Mouse (Mus musculus) lung, embryonic 14.5 days (tissue): ENCODE measurements around the gene Icam4. TPM values are rescaled to one million over a fixed set of nuclear protein-coding genes. Genes with fewer than 3 reads are reported as not detected.
"Not testable (repeated sequence)": the region's sequence is repeated elsewhere in the genome, so short reads cannot be mapped to it uniquely, and the experiment has no call there.

Experiments
- ATAC-seq: fragments of 200-750 bp; cut with Nextera tagmentation; 2 replicates; pipeline ENCODE4 v1.8.0; 2017; ENCODE audit warnings: mild to moderate bottlenecking, moderate TSS enrichment, moderate library complexity; ENCODE audit not compliant: insufficient read depth
- DNase-seq: peaks from one replicate; pipeline ENCODE4 v3.0.0-alpha.2; 2015
- H3K27ac ChIP-seq: fragments of 300-500 bp; sonication (generic); 2 replicates; pipeline ENCODE4 v1.5.1; 2014; ENCODE audit warnings: low read depth, mild to moderate bottlenecking, moderate library complexity
- H3K27me3 ChIP-seq: fragments of 300-500 bp; sonication (generic); 2 replicates; pipeline ENCODE4 v1.6.1; 2014; ENCODE audit warnings: low read length, control low read depth; ENCODE audit not compliant: insufficient read depth
- H3K36me3 ChIP-seq: fragments of 300-500 bp; sonication (generic); 2 replicates; pipeline ENCODE4 v1.6.1; 2014; ENCODE audit warnings: control low read depth; ENCODE audit not compliant: insufficient read depth
- H3K4me1 ChIP-seq: fragments of 300-500 bp; sonication (generic); 2 replicates; pipeline ENCODE4 v1.6.1; 2014; ENCODE audit warnings: antibody characterized with exemption, control low read depth; ENCODE audit not compliant: insufficient read depth
- H3K4me2 ChIP-seq: fragments of 300-500 bp; sonication (generic); 2 replicates; pipeline ENCODE4 v1.6.1; 2014; ENCODE audit warnings: mild to moderate bottlenecking
- H3K4me3 ChIP-seq: fragments of 300-500 bp; sonication (generic); 2 replicates; pipeline ENCODE4 v1.5.1; 2014; ENCODE audit warnings: low read depth, low read length
- H3K9ac ChIP-seq: fragments of 300-500 bp; sonication (generic); 2 replicates; pipeline ENCODE4 v1.6.1; 2014
- H3K9me3 ChIP-seq: fragments of 300-500 bp; sonication (generic); 2 replicates; pipeline ENCODE4 v1.6.1; 2016; ENCODE audit warnings: low read depth, low read length, control low read depth
- CTCF ChIP-seq: IDR thresholded peaks from 2 replicates; pipeline ENCODE4 v1.5.1; 2016; ENCODE audit warnings: antibody characterized with exemption, low read depth
- WGBS: fragments of 180-500 bp; shearing (Covaris S2); extraction: QIAGEN DNeasy Blood & Tissue Kit; methylation state at CpG from one replicate; pipeline ENCODE4 v1.1.7; 2014; 5-methylcytosine and 5-hydroxymethylcytosine counted together
- polyA plus RNA-seq: library from polyadenylated mRNA; unstranded; fragments of >200 nt; fragmentation: Nextera tagmentation; extraction: Ambion mirVana; gene quantifications from 2 replicates; pipeline ENCODE4 v1.2.1, GENCODE M21; 2014

Gene Icam4
- polyA plus RNA-seq, 1 experiment from 2014 or later: 1.5 TPM

DNA sequence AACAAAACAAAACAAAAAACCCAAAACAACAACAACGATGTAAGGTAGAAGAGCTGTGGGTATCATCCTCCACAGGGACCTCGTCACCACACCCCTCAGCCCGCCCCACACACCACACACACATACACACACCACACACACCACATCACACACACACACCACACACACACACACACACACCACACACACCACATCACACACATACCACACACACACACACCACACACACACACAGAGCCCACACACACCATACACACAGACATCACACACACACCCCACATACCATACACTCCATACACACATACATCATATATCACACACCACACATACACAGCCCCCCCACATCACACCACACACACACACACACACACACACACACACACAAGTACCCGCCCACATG, 37.6 kb upstream of the Icam4 start:
- H3K4me1 ChIP-seq: peaks cover 4% of the 10 kb centered on the region
- H3K9ac ChIP-seq: no peak overlapping the region
- H3K36me3 ChIP-seq: no peaks in the 10 kb centered on the region
- no peak overlapping the region; the same call in 1 of the 2 replicates for H3K27ac ChIP-seq
- 77% methylated on average over 4 of the region's 4 CpGs for WGBS
- DNase-seq (no peak), ATAC-seq (no peak)
- H3K4me3 ChIP-seq: no peak overlapping the region
- no peak overlapping the region for H3K4me2 ChIP-seq
- no peak for TF ChIP-seq CTCF
- no peaks in the 10 kb centered on the region for H3K27me3 ChIP-seq
- H3K9me3 ChIP-seq: no peaks in the 10 kb centered on the region

DNA sequence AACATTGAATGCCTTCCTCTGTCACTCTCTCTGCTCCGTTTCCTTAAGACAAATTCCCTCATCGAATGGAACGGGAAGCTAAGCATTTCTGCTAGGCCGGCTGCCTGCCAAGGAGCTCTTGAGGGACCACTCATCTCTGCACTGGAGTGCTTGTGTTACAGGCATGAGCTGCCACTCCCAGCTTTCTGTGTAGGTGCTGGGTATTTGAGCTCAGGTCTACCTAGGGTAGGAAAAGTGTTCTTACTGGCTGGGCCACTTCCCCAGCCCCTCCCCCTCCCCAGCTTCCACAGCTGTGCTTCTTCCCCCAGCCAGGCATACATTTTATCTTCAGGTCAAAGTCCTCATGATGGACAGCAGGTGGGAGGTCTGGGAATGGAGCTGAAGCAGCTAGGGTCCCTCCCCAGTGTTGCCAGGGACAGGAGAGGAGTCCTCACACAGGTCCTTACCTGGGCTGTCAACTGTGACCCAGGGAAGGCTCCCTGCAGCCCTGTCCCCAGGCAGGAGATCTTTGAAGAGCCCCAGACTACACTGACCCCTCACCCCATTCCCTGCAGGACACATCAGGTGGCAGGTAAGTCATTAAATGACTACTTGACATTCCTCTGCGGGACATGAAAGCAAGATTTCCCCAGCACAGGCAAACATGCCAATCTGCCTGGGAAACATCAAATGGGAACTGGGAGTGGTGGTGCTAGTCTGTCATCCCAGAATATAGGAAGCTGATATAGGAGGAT, 35.8 kb upstream of the Icam4 start:
- peaks cover 3% of the 10 kb centered on the region; the same call in 1 of the 2 replicates for H3K4me1 ChIP-seq
- H3K27me3 ChIP-seq: no peaks in the 10 kb centered on the region
- peak; percentile 86 for DNase-seq
- no peaks in the 10 kb centered on the region for H3K9me3 ChIP-seq
- H3K4me2 ChIP-seq: 0 out of 2 replicates have a peak overlapping the region, but pooled peaks have one; percentile 24
- peak; percentile 87 for ATAC-seq
- no peak overlapping the region for H3K9ac ChIP-seq
- no peaks in the 10 kb centered on the region for H3K36me3 ChIP-seq
- no peak for TF ChIP-seq CTCF
- H3K27ac ChIP-seq: peak overlapping the region; percentile 68; the same call in 1 of the 2 replicates
- H3K4me3 ChIP-seq: no peak overlapping the region
- 31% methylated on average over 5 of the region's 5 CpGs for WGBS

DNA sequence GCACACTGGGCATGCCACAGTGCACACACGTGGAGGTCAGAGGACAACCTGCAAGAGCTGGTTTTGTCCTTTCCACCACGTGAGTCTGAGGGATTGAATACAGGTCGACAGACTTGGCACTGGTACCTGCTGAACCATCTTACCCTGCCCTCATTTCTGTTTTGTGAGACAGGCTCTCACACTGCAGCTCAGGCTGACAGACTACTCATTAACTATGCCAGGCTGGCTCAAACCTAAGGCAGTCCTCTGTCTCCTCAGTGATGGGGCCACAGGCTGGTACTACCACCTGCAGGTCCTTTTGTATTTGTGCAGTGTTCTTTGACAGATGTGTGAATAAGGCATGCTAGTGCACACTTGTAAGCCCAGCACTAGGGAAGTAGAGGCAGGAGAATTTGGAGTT, 34.1 kb upstream of the Icam4 start:
- WGBS: 67% methylated on average over 3 of the region's 3 CpGs
- ATAC-seq: no peak
- peak; percentile 24; the same call in 1 of the 2 replicates for TF ChIP-seq CTCF

DNA sequence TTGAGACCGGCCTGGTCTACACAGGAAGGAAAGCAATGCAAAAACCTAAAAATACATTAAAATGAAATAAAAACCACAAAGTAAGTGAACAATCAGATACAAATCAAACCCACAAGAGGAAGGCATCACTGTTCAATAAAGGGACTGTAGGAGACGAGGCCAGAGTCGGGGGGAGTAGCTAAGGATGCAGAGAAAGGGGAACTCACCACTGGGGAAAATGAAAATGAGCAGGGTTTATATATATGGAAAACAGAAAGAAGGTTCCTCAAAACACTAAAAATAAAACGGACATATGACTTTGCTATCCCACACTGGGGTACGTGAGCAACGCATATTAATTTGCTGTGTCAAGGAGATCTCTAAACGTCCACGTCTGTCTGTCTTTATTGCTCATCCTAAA, 32.1 kb upstream of the Icam4 start:
- Histone ChIP-seq H3K4me2 (no peak overlapping the region), H3K27me3 (no peaks in the 10 kb centered on the region), H3K9ac (no peak overlapping the region), H3K27ac (no peak overlapping the region), H3K4me1 (peaks cover 3% of the 10 kb centered on the region; the same call in 1 of the 2 replicates), H3K9me3 (no peaks in the 10 kb centered on the region), H3K4me3 (no peak overlapping the region), H3K36me3 (no peaks in the 10 kb centered on the region)
- WGBS: 82% methylated on average over 8 of the region's 8 CpGs
- no peak for DNase-seq
- no peak for ATAC-seq
- no peak for TF ChIP-seq CTCF

More for the DNA sequence above, 34.1 kb upstream of the Icam4 start:
- Histone ChIP-seq H3K4me3 (no peak overlapping the region), H3K27ac (no peak overlapping the region), H3K36me3 (no peaks in the 10 kb centered on the region), H3K4me2 (no peak overlapping the region), H3K9me3 (no peaks in the 10 kb centered on the region), H3K4me1 (peaks cover 3% of the 10 kb centered on the region; the same call in 1 of the 2 replicates), H3K9ac (no peak overlapping the region), H3K27me3 (no peaks in the 10 kb centered on the region)
- DNase-seq: no peak

DNA sequence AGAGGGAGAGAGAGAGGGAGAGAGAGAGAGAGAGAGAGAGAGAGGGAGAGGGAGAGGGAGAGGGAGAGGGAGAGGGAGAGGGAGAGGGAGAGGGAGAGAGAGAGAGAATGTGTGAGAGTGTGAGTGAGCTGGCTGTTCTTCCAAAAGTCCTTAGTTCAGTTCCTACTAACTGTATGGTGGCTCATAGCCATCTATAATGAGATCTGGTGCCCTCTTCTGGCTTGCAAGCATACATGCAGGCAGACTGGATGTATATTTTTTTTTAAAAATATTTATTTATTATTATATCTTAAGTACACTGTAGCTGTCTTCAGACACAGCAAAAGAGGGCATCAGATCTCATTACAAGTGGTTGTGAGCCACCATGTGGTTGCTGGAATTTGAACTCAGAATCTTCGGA, 30.8 kb upstream of the Icam4 start:
- 50% methylated on average over 1 of the region's 1 CpGs for WGBS
- H3K4me2 ChIP-seq, H3K4me3 ChIP-seq, H3K4me1 ChIP-seq, H3K9me3 ChIP-seq, H3K27me3 ChIP-seq, H3K36me3 ChIP-seq, H3K27ac ChIP-seq, ATAC-seq, H3K9ac ChIP-seq: not testable (repeated sequence)
- TF ChIP-seq CTCF: peak; percentile 70
- DNase-seq: peak; percentile 77

DNA sequence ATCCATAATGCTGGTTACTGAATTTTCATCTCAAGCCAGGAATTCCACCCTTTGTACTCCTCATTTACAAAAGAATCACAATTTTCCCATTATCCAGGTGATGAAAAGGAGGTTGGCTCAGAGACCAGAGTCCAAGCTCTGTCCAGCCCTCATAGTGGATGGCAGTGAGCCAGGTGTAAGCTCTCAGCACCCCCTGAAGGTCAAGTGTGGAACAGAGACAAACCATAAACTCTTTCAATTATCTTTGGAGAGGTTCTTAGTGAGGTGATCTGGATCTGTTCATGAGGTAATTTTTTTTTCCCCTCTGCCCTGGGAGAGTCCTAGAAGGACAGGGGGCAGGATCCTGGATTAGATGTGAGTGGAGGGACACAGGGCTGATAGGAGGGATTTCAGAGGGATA, 28.4 kb upstream of the Icam4 start:
- H3K4me1 ChIP-seq: no peaks in the 10 kb centered on the region
- H3K36me3 ChIP-seq: peaks cover 12% of the 10 kb centered on the region
- no peak overlapping the region for H3K4me3 ChIP-seq
- DNase-seq (peak; percentile 62), ATAC-seq (no peak)
- H3K27ac ChIP-seq: no peak overlapping the region
- H3K4me2 ChIP-seq: no peak overlapping the region
- H3K9ac ChIP-seq: no peak overlapping the region; the same call in 1 of the 2 replicates
- H3K27me3 ChIP-seq: no peaks in the 10 kb centered on the region
- H3K9me3 ChIP-seq: no peaks in the 10 kb centered on the region
- TF ChIP-seq CTCF: peak; percentile 62

DNA sequence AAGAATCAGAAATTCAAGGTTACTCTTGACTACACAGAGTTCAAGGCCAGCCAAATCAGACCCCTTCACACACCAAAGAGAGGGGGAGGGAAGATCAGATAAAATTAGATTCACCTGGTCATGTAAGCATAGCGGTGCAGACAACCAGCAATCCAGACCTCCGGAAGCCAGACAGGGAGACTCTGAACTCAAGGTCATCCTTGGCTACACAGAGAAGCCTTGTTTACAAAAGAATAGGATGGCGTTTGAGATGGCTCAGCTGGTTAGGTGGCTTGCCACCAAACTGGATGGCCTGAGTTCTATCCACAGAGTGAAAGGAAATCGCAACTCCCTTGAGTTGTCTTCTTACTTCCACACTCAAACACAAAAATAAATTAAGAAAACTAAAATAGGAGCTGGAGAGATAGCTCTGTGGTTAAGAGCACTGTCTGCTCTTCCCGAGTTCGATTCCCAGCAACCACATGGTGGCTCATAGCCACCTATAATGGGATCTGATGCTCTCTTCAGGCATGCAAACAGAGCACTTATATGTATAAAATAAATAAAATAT, 27.4 kb upstream of the Icam4 start:
- Histone ChIP-seq H3K27me3 (no peaks in the 10 kb centered on the region), H3K9ac (no peak overlapping the region), H3K27ac (no peak overlapping the region), H3K36me3 (peaks cover 20% of the 10 kb centered on the region), H3K4me3 (peak overlapping the region; percentile 78), H3K4me1 (no peaks in the 10 kb centered on the region), H3K9me3 (no peaks in the 10 kb centered on the region), H3K4me2 (peak overlapping the region; percentile 89; the same call in 1 of the 2 replicates)
- 45% methylated on average over 6 of the region's 6 CpGs for WGBS
- ATAC-seq (no peak), DNase-seq (no peak)
- TF ChIP-seq CTCF: no peak
